Mouse (Mus musculus): ENCODE results near the gene Lcat. TPM values are rescaled to one million over a fixed set of nuclear protein-coding genes. Genes with fewer than 3 reads are reported as not detected.
A peak's percentile ranks its signal among the peaks of the same experiment; 100 is the strongest.

Gene Lcat
- polyA plus RNA-seq, 1 experiment, result 2.8 TPM

DNA sequence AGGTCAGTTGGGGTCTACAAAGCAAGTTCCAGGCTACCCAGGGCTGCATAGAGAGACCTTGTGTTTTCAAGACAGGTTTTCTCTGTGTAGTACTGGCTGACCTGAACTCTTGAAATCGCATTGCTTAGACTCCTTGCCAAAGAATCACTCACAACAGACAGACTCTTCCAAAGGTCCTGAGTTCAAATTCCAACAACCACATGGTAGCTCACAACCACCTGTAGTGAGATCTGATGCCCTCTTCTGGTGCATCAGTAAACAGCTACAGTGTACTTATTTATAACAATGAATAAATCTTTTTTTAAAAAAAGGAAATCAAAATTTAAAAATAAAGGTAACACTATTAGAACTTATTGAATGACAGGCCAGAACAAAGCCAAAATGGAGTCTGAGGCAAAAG, 38.0 kb upstream of the Lcat start:
- Histone ChIP-seq H3K4me1 (ENCODE audit: control insufficient read depth, insufficient read depth, low read length) (no peaks in the 10 kb centered on the region), H3K9me3 (replicated peaks; ENCODE audit: control insufficient read depth, insufficient read depth, low read length, poor library complexity, severe bottlenecking) (peaks cover 6% of the 10 kb centered on the region; the same call in 1 of the 2 replicates), H3K9ac (ENCODE audit: low read depth, poor library complexity, severe bottlenecking) (no peak overlapping the region), H3K27me3 (ENCODE audit: control insufficient read depth, insufficient read depth, low read length, poor library complexity, severe bottlenecking) (no peaks in the 10 kb centered on the region), H3K4me3 (ENCODE audit: low read depth, low read length) (no peak overlapping the region), H3K27ac (ENCODE audit: insufficient read depth, low read length) (no peak overlapping the region), H3K36me3 (ENCODE audit: control insufficient read depth, insufficient read depth, low read length, poor library complexity, severe bottlenecking) (no peaks in the 10 kb centered on the region)
- TF ChIP-seq EP300 (IDR thresholded peaks at IDR 0.05; ENCODE audit: insufficient read depth, low read depth, low read length) (no peak), CTCF (IDR thresholded peaks at IDR 0.05; ENCODE audit: low read depth, low read length) (no peak)

DNA sequence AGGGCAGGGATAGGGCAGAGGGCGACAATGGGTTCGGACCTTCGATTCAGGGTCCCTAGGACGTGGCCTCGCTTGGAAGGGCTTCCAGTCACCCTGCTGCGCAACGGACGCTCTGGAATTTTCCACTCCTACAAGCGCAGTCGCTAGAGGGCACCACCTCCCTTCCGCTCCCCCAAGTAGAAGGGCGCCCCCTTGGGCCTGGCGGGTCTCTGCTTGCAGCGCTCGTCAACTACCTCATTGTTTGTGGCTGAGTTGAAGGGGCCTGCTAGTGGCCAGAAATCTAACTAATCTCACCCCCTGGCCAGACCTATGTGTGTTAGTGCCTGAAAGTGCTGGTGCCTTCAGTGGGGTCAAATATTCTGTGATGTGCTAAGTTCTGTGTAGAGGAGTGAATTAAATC, 36.1 kb upstream of the Lcat start, which contains the start of gene Dpep3:
TSS of gene Dpep3 (minus strand) at position 105 of the 400 bp plus-strand sequence.
- H3K9ac ChIP-seq (ENCODE audit: low read depth, poor library complexity, severe bottlenecking), result no peak within 1 kb of the TSS
- no peaks in the 10 kb centered on the region; the same call in 1 of the 2 replicates for H3K36me3 ChIP-seq (ENCODE audit: control insufficient read depth, insufficient read depth, low read length, poor library complexity, severe bottlenecking)
- peaks cover 6% of the 10 kb centered on the region; the same call in 1 of the 2 replicates for H3K9me3 ChIP-seq (replicated peaks; ENCODE audit: control insufficient read depth, insufficient read depth, low read length, poor library complexity, severe bottlenecking)
- H3K4me3 ChIP-seq (ENCODE audit: low read depth, low read length), result no peak within 1 kb of the TSS
- no peak within 1 kb of the TSS for H3K27ac ChIP-seq (ENCODE audit: insufficient read depth, low read length)
- TF ChIP-seq CTCF (IDR thresholded peaks at IDR 0.05; ENCODE audit: low read depth, low read length), result peak; percentile 66
- no peak for TF ChIP-seq POLR2A (IDR thresholded peaks at IDR 0.05; ENCODE audit: insufficient read depth, low read length)
- 0 out of 2 replicates have a peak, but pooled peaks have one; percentile 7 for TF ChIP-seq EP300 (IDR thresholded peaks at IDR 0.05; ENCODE audit: insufficient read depth, low read depth, low read length)
- no peaks in the 10 kb centered on the region for H3K27me3 ChIP-seq (ENCODE audit: control insufficient read depth, insufficient read depth, low read length, poor library complexity, severe bottlenecking)
- H3K4me1 ChIP-seq (ENCODE audit: control insufficient read depth, insufficient read depth, low read length), result peaks cover 8% of the 10 kb centered on the region

DNA sequence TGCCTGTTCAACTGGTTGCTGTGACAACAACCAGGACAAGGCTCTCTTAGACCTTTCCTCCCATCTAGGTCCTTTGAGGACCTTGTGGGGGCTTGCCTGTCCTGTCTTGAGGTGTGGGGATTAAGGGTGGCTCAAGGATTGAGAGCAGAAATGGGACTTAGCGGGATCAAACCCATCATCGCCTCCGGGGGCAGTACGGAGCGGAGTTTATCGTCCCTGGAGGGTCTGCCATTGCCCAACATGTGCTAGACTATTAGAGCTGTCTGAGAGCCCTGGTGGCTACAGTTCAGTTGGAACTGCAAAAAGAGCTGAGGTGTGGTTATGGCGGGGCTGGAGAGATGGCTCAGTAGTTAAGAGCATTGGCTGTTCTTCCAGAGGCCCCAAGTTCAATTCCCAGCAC, 32.2 kb upstream of the Lcat start:
- Histone ChIP-seq H3K4me3 (ENCODE audit: low read depth, low read length) (no peak overlapping the region), H3K27me3 (ENCODE audit: control insufficient read depth, insufficient read depth, low read length, poor library complexity, severe bottlenecking) (no peaks in the 10 kb centered on the region)

DNA sequence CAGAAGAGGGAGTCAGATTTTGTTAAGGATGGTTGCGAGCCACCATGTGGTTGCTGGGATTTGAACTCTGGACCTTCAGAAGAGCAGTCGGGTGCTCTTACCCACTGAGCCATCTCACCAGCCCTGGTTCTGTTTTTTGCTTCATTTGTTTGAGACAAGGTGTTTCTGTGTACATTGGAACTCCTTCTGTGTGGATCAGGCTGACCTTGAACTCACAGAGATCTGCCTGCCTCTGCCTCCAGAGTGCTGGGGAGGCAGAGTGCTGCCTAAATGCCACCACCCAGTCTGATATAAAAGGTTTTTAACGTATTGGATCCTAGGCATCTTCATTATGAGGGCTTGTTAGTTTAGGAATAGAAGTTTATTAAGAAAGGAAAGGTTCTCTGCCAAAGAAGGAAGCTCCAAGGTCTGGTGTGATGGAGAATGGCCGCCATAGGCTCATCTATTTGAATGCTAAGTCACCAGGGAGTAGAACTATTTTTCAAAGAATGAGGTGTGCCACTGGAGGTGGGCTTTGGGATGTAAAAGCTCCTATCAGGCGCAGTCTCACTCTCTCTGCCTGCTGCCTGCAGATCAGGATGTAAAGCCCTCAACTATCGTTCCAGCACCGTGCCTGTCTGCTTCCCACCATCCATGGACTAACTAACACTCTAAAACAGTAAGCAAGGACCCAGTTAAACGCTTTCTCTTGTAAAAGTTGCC, 28.0 kb upstream of the Lcat start:
- Histone ChIP-seq H3K36me3 (ENCODE audit: control insufficient read depth, insufficient read depth, low read length, poor library complexity, severe bottlenecking) (no peaks in the 10 kb centered on the region; the same call in 1 of the 2 replicates), H3K27me3 (ENCODE audit: control insufficient read depth, insufficient read depth, low read length, poor library complexity, severe bottlenecking) (no peaks in the 10 kb centered on the region), H3K4me1 (ENCODE audit: control insufficient read depth, insufficient read depth, low read length) (peaks cover 9% of the 10 kb centered on the region), H3K4me3 (ENCODE audit: low read depth, low read length) (peak overlapping the region; percentile 2; the same call in 1 of the 2 replicates), H3K9me3 (replicated peaks; ENCODE audit: control insufficient read depth, insufficient read depth, low read length, poor library complexity, severe bottlenecking) (no peaks in the 10 kb centered on the region), H3K27ac (ENCODE audit: insufficient read depth, low read length) (peak overlapping the region; percentile 85), H3K9ac (ENCODE audit: low read depth, poor library complexity, severe bottlenecking) (peak overlapping the region; percentile 30; the same call in 1 of the 2 replicates)
- no peak for TF ChIP-seq POLR2A (IDR thresholded peaks at IDR 0.05; ENCODE audit: insufficient read depth, low read length)
- no peak for TF ChIP-seq CTCF (IDR thresholded peaks at IDR 0.05; ENCODE audit: low read depth, low read length)
- TF ChIP-seq EP300 (IDR thresholded peaks at IDR 0.05; ENCODE audit: insufficient read depth, low read depth, low read length), result no peak

More for the DNA sequence above, 32.2 kb upstream of the Lcat start:
- H3K9ac ChIP-seq (ENCODE audit: low read depth, poor library complexity, severe bottlenecking), result no peak overlapping the region
- TF ChIP-seq POLR2A (IDR thresholded peaks at IDR 0.05; ENCODE audit: insufficient read depth, low read length), result no peak
- TF ChIP-seq CTCF (IDR thresholded peaks at IDR 0.05; ENCODE audit: low read depth, low read length), result peak; percentile 42
- TF ChIP-seq EP300 (IDR thresholded peaks at IDR 0.05; ENCODE audit: insufficient read depth, low read depth, low read length), result no peak
- H3K27ac ChIP-seq (ENCODE audit: insufficient read depth, low read length), result no peak overlapping the region
- peaks cover 9% of the 10 kb centered on the region for H3K4me1 ChIP-seq (ENCODE audit: control insufficient read depth, insufficient read depth, low read length)
- no peaks in the 10 kb centered on the region; the same call in 1 of the 2 replicates for H3K36me3 ChIP-seq (ENCODE audit: control insufficient read depth, insufficient read depth, low read length, poor library complexity, severe bottlenecking)
- peaks cover 6% of the 10 kb centered on the region; the same call in 1 of the 2 replicates for H3K9me3 ChIP-seq (replicated peaks; ENCODE audit: control insufficient read depth, insufficient read depth, low read length, poor library complexity, severe bottlenecking)

DNA sequence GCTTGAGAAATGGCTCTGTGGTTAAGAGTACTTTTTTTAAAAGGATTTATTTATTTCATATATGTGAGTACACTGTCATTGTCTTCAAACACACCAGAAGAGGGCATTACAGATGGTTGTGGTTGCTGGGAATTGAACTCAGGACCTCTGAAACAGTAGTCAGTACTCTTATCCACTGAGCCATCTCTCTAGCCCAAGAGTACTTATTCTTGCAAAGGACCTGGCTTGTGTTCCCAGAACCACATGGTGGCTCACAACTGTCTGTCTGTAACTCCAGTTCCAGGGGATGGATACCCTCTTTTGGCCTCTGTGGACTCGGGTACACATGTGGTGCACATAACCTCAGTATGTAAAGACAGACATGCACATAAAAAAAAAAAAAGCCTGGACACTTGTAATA, 26.2 kb upstream of the Lcat start:
- Histone ChIP-seq H3K4me1 (ENCODE audit: control insufficient read depth, insufficient read depth, low read length) (peaks cover 4% of the 10 kb centered on the region), H3K9me3 (replicated peaks; ENCODE audit: control insufficient read depth, insufficient read depth, low read length, poor library complexity, severe bottlenecking) (no peaks in the 10 kb centered on the region), H3K27ac (ENCODE audit: insufficient read depth, low read length) (no peak overlapping the region), H3K27me3 (ENCODE audit: control insufficient read depth, insufficient read depth, low read length, poor library complexity, severe bottlenecking) (no peaks in the 10 kb centered on the region), H3K36me3 (ENCODE audit: control insufficient read depth, insufficient read depth, low read length, poor library complexity, severe bottlenecking) (no peaks in the 10 kb centered on the region), H3K4me3 (ENCODE audit: low read depth, low read length) (no peak overlapping the region), H3K9ac (ENCODE audit: low read depth, poor library complexity, severe bottlenecking) (no peak overlapping the region)
- no peak for TF ChIP-seq POLR2A (IDR thresholded peaks at IDR 0.05; ENCODE audit: insufficient read depth, low read length)
- TF ChIP-seq CTCF (IDR thresholded peaks at IDR 0.05; ENCODE audit: low read depth, low read length), result no peak
- no peak for TF ChIP-seq EP300 (IDR thresholded peaks at IDR 0.05; ENCODE audit: insufficient read depth, low read depth, low read length)

DNA sequence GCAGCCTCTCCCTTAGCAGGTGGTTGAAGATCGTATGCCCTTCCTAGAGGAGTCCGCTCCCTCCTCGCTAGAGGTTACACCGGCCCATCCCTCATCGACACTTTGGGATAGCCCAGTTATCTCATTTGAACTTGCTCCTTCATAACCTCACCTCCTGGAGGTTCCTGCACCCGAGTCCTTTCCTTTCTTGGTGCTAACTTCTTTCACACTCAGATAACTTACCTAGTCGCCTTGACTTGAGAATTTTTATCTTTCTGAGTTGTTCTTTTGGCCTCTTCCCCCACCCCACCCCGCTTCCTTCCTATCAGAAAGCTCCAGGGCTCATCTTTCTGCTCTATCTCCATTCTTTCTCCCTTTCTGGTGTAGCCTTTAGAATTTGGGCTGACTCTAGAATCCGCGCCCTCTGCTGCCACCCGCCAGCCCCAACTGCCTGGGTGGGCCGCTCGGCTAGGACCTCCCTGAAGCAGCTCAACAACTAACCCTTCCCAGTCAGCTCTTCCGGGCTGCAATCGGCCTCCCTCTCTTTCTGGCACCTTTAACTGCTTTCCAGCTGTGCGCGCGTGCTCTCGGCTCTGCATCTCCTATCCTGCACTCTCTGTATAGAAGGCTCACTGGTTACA, 23.6 kb upstream of the Lcat start:
- H3K4me3 ChIP-seq (ENCODE audit: low read depth, low read length), result peak overlapping the region; percentile 69
- H3K36me3 ChIP-seq (ENCODE audit: control insufficient read depth, insufficient read depth, low read length, poor library complexity, severe bottlenecking), result no peaks in the 10 kb centered on the region
- peak overlapping the region; percentile 92 for H3K27ac ChIP-seq (ENCODE audit: insufficient read depth, low read length)
- H3K9me3 ChIP-seq (replicated peaks; ENCODE audit: control insufficient read depth, insufficient read depth, low read length, poor library complexity, severe bottlenecking), result no peaks in the 10 kb centered on the region
- peak overlapping the region; percentile 89 for H3K9ac ChIP-seq (ENCODE audit: low read depth, poor library complexity, severe bottlenecking)
- H3K4me1 ChIP-seq (ENCODE audit: control insufficient read depth, insufficient read depth, low read length), result peaks cover 7% of the 10 kb centered on the region
- TF ChIP-seq POLR2A (IDR thresholded peaks at IDR 0.05; ENCODE audit: insufficient read depth, low read length), result no peak
- peak; percentile 91 for TF ChIP-seq EP300 (IDR thresholded peaks at IDR 0.05; ENCODE audit: insufficient read depth, low read depth, low read length)
- H3K27me3 ChIP-seq (ENCODE audit: control insufficient read depth, insufficient read depth, low read length, poor library complexity, severe bottlenecking), result no peaks in the 10 kb centered on the region
